Mouse (Mus musculus): Measurements from ENCODE around the gene Trmt2b. TPM values are rescaled to one million over a fixed set of nuclear protein-coding genes. Genes with fewer than 3 reads are reported as not detected.
A peak's percentile ranks its signal among the peaks of the same experiment; 100 is the strongest.

The Trmt2b gene
- total and polyA plus RNA-seq, 3 experiments: 16.7 to 26.4 (median 19.2) TPM

DNA sequence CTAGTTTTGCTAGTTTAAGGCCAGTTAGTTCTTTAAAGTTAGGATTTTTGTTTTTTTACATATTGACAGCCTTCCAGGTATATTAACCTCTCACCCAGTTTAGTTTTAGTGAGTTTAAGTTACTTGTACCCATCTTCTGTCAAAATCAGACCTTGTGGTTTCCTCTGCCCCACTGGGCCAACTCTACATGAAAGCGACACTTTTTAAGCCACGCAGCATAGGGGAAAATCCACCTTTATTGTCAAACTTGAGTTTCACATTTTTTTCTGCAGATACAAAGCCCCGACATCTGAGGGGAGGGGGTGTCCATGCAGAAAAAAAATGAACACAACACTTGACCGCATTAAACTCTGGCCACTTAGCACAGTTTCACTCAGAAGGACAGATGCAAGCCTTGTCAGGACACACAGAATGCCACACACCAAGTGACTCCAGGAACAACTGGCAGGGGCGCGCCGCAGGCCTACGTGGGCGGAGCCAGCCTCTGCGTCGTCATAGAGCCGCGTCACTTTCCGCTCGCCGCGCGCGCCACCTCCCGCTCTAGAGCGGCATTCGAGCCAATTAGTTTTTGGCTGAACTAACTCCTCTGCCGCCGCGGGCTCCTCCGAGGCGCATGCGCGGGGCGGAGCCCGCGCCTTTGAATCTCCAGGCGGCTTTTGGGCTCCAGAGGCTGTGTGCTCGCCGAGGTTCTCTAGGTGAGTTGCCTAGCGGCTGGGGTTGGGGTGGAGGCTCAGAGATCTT, 30.9 kb upstream of the Trmt2b start, which contains the start of gene Cenpi:
TSS of gene Cenpi (plus strand) at position 551 of the 741 bp plus-strand sequence.
- Histone ChIP-seq H3K27me3 (replicated peaks) (no peaks in the 10 kb centered on the region), H3K4me3 (replicated peaks in 1 of 3; ENCODE audit: low read depth in 2 of 3, low read length in 2 of 3, poor library complexity in 1 of 3) (peak within 1 kb of the TSS; percentile 57 to 64 (median 60)), H3K4me1 (ENCODE audit: control insufficient read depth in 1 of 2, insufficient read depth in 2 of 2) (0 out of 4 replicates have a peak, but pooled peaks cover 0 to 3% of the 10 kb centered on the region in 2 experiments), H3K27ac (ENCODE audit: insufficient read depth, low read depth) (peak within 1 kb of the TSS; percentile 61; the same call in 1 of the 2 replicates), H3K36me3 (replicated peaks in 1 of 2; ENCODE audit: control insufficient read depth in 1 of 2, insufficient read depth in 1 of 2, low read length in 1 of 2) (peaks cover 0 to 18% of the 10 kb centered on the region in 2 experiments), H3K9ac (ENCODE audit: insufficient read depth, low read depth) (peak within 1 kb of the TSS; percentile 58; the same call in 1 of the 2 replicates), H3K4me2 (ENCODE audit: insufficient read depth, low read depth, poor library complexity, severe bottlenecking) (peak within 1 kb of the TSS; percentile 74), H3K9me3 (replicated peaks; ENCODE audit: low read length) (no peaks in the 10 kb centered on the region), H3K79me2 (replicated peaks; ENCODE audit: control insufficient read depth, extremely low read depth, insufficient read depth, poor library complexity, severe bottlenecking) (peaks cover 7% of the 10 kb centered on the region)
- DNase-seq (ENCODE audit: extremely low read depth): peak; percentile 83
- TF ChIP-seq NRF1 (IDR thresholded peaks at IDR 0.05; ENCODE audit: low read depth, low read length): peak; percentile 95
- peak; percentile 61; the same call in 1 of the 2 replicates for TF ChIP-seq KAT2A (IDR thresholded peaks at IDR 0.05; ENCODE audit: insufficient replicate concordance, low read length)
- peak; percentile 74; the same call in 1 of the 2 replicates for TF ChIP-seq TCF12 (IDR thresholded peaks at IDR 0.05; ENCODE audit: low read depth, low read length)
- TF ChIP-seq USF2 (conservative IDR thresholded peaks at IDR 0.05; ENCODE audit: low read depth, low read length): no peak
- peak; percentile 86 for TF ChIP-seq NELFE (IDR thresholded peaks at IDR 0.05; ENCODE audit: low read depth, low read length)
- no peak for TF ChIP-seq EP300 (IDR thresholded peaks at IDR 0.05; ENCODE audit: low read length)
- peak; percentile 83 for TF ChIP-seq SIN3A (IDR thresholded peaks at IDR 0.05; ENCODE audit: low read length)
- TF ChIP-seq ETS1 (conservative IDR thresholded peaks at IDR 0.05; ENCODE audit: low read depth, low read length): no peak
- peak; percentile 71 for TF ChIP-seq HCFC1 (IDR thresholded peaks at IDR 0.05; ENCODE audit: low read depth, low read length)
- TF ChIP-seq MEF2A (IDR thresholded peaks at IDR 0.05; ENCODE audit: borderline replicate concordance, low read depth, low read length): no peak; the same call in 1 of the 2 replicates
- peak; percentile 35 for TF ChIP-seq ZNF384 (IDR thresholded peaks at IDR 0.05; ENCODE audit: low read depth, low read length)
- no peak for TF ChIP-seq RCOR1 (conservative IDR thresholded peaks at IDR 0.05; ENCODE audit: low read depth, low read length)
- TF ChIP-seq MAZ (IDR thresholded peaks at IDR 0.05; ENCODE audit: low read depth, low read length): 0 out of 2 replicates have a peak, but pooled peaks have one; percentile 44
- TF ChIP-seq POLR2AphosphoS2 (IDR thresholded peaks at IDR 0.05; ENCODE audit: low read depth, low read length): peak; percentile 74; the same call in 1 of the 2 replicates
- TF ChIP-seq MYC (IDR thresholded peaks at IDR 0.05; ENCODE audit: low read depth, low read length): 0 out of 2 replicates have a peak, but pooled peaks have one; percentile 24
- no peak for TF ChIP-seq ZKSCAN1 (IDR thresholded peaks at IDR 0.05; ENCODE audit: borderline replicate concordance, low read depth, low read length)
- no peak for TF ChIP-seq PAX5 (IDR thresholded peaks at IDR 0.05; ENCODE audit: low read length)
- TF ChIP-seq MXI1 (IDR thresholded peaks at IDR 0.05; ENCODE audit: low read depth, low read length): peak; percentile 47; the same call in 1 of the 2 replicates
- TF ChIP-seq ZMIZ1 (IDR thresholded peaks at IDR 0.05; ENCODE audit: low read depth, low read length): peak; percentile 63
- TF ChIP-seq ELF1 (IDR thresholded peaks at IDR 0.05; ENCODE audit: low read depth, low read length): peak; percentile 42; the same call in 1 of the 2 replicates
- peak; percentile 34 for TF ChIP-seq RAD21 (IDR thresholded peaks at IDR 0.05; ENCODE audit: low read depth, low read length)
- TF ChIP-seq CHD1 (IDR thresholded peaks at IDR 0.05; ENCODE audit: low read depth, low read length): no peak
- TF ChIP-seq POLR2A (IDR thresholded peaks at IDR 0.05; ENCODE audit: low read depth, low read length): peak; percentile 90
- TF ChIP-seq JUN (IDR thresholded peaks at IDR 0.05; ENCODE audit: insufficient read depth, low read depth, low read length): no peak
- TF ChIP-seq BHLHE40 (IDR thresholded peaks at IDR 0.05; ENCODE audit: low read depth, low read length): no peak
- peak in 1 of 2 experiments; percentile 45; a peak in 2 of 4 replicates for TF ChIP-seq CTCF (conservative IDR thresholded peaks at IDR 0.05 in 1 of 2, IDR thresholded peaks at IDR 0.05 in 1 of 2; ENCODE audit: low read depth in 2 of 2, low read length in 2 of 2)
- TF ChIP-seq GABPA (IDR thresholded peaks at IDR 0.05; ENCODE audit: insufficient replicate concordance, low read depth, low read length): no peak
- TF ChIP-seq TBP (conservative IDR thresholded peaks at IDR 0.05; ENCODE audit: low read depth, low read length): peak; percentile 53; the same call in 1 of the 2 replicates
- TF ChIP-seq E2F4 (IDR thresholded peaks at IDR 0.05; ENCODE audit: insufficient replicate concordance, low read depth, low read length): no peak
- TF ChIP-seq MAFK (IDR thresholded peaks at IDR 0.05; ENCODE audit: insufficient replicate concordance, low read length): no peak
- peak; percentile 47; the same call in 1 of the 2 replicates for TF ChIP-seq IRF4 (IDR thresholded peaks at IDR 0.05; ENCODE audit: low read depth, low read length)
- TF ChIP-seq ZC3H11A (IDR thresholded peaks at IDR 0.05; ENCODE audit: low read depth, low read length): no peak
- no peak for TF ChIP-seq USF1 (IDR thresholded peaks at IDR 0.05; ENCODE audit: low read depth, low read length)
- TF ChIP-seq MAX (IDR thresholded peaks at IDR 0.05; ENCODE audit: low read length): no peak
- no peak; the same call in 1 of the 2 replicates for TF ChIP-seq SMC3 (IDR thresholded peaks at IDR 0.05; ENCODE audit: low read depth, low read length)
- in situ Hi-C loops (cut with MboI; ENCODE audit: low pct_ligation_motif_present, low pct_unique_long_range_greater_than_20kb, low sequenced_read_pairs): no loop called here
- dilution Hi-C loops (cut with MboI; ENCODE audit: extremely low pct_ligation_motif_present, extremely low pct_unique_long_range_greater_than_20kb, low sequenced_read_pairs): no loop called here

Measured in CH12.LX (cell line).